Mouse (Mus musculus) embryonic facial prominence, embryonic 11.5 days (tissue): ENCODE measurements around the gene Tmem95. TPM values are rescaled to one million over a fixed set of nuclear protein-coding genes. Genes with fewer than 3 reads are reported as not detected.

Experiments
- ATAC-seq: fragments of 200-750 bp; cut with Nextera tagmentation; replicated peaks from 2 replicates; pipeline ENCODE4 v1.8.0; 2017; ENCODE audit warnings: low read depth; ENCODE audit not compliant: insufficient number of reproducible peaks, low FRiP score, low TSS enrichment
- DNase-seq: peaks from one replicate; pipeline ENCODE4 v3.0.0-alpha.2; 2015; ENCODE audit warnings: low spot score
- H3K27ac ChIP-seq: fragments of 300-500 bp; sonication (generic); replicated peaks from 2 replicates; pipeline ENCODE4 v1.5.1; 2014; ENCODE audit warnings: mild to moderate bottlenecking, low read depth, low read length, control low read depth
- H3K27me3 ChIP-seq: fragments of 300-500 bp; sonication (generic); 2 replicates; pipeline ENCODE4 v1.6.1; 2014; ENCODE audit warnings: mild to moderate bottlenecking, low read length, moderate library complexity, mixed read lengths; ENCODE audit not compliant: control insufficient read depth, insufficient read depth
- H3K36me3 ChIP-seq: fragments of 300-500 bp; sonication (generic); replicated peaks from 2 replicates; pipeline ENCODE4 v1.6.1; 2014; ENCODE audit warnings: low read depth, mild to moderate bottlenecking, low read length, moderate library complexity, mixed read lengths; ENCODE audit not compliant: control insufficient read depth, insufficient read depth
- H3K4me1 ChIP-seq: fragments of 300-500 bp; sonication (generic); 2 replicates; pipeline ENCODE4 v1.6.1; 2014; ENCODE audit warnings: low read length, mixed read lengths; ENCODE audit not compliant: control insufficient read depth, insufficient read depth
- H3K4me2 ChIP-seq: fragments of 300-500 bp; sonication (generic); 2 replicates; pipeline ENCODE4 v1.6.1; 2014; ENCODE audit warnings: low read depth, mild to moderate bottlenecking, control low read depth, low read length, moderate library complexity
- H3K4me3 ChIP-seq: fragments of 300-500 bp; sonication (generic); 2 replicates; pipeline ENCODE4 v1.5.1; 2014; ENCODE audit warnings: low read depth, low read length, control low read depth
- H3K9ac ChIP-seq: fragments of 300-500 bp; sonication (generic); replicated peaks from 2 replicates; pipeline ENCODE4 v1.6.1; 2014; ENCODE audit warnings: mild to moderate bottlenecking, control low read depth, low read length
- H3K9me3 ChIP-seq: fragments of 300-500 bp; sonication (generic); replicated peaks from 2 replicates; pipeline ENCODE4 v1.6.1; 2016; ENCODE audit warnings: mild to moderate bottlenecking, low read length, inconsistent platforms, mixed read lengths; ENCODE audit not compliant: control insufficient read depth
- WGBS: fragments of 180-500 bp; shearing (Covaris S2); extraction: QIAGEN DNeasy Blood & Tissue Kit; methylation state at CpG from one replicate; pipeline ENCODE4 v1.1.7; 2014; 5-methylcytosine and 5-hydroxymethylcytosine counted together
- polyA plus RNA-seq: library from polyadenylated mRNA; unstranded; fragments of >200 nt; fragmentation: Nextera tagmentation; extraction: Ambion mirVana; gene quantifications from 2 replicates; pipeline ENCODE4 v1.2.1, GENCODE M21; 2014

The Tmem95 gene
- polyA plus RNA-seq, 1 experiment from 2014 or later, result not detected

- Histone ChIP-seq H3K9ac (peak within 1 kb of the TSS; percentile 28), H3K27ac (no peak within 1 kb of the TSS)
Observed at GRCm38 (mm10) chr11:69858113-69858998, 19.5 kb downstream of the Tmem95 start, which contains the start of gene Tnk1. Gene Tnk1 (minus strand): TSS chr11:69858730.

GRCm38 (mm10) chr11:69855347-69855746 is 22.5 kb downstream of the Tmem95 start:
- ATAC-seq (peak; percentile 42; the same call in 1 of the 2 replicates), DNase-seq (peak; percentile 64)
- Histone ChIP-seq H3K4me3 (no peak overlapping the region; the same call in 1 of the 2 replicates), H3K27ac (no peak overlapping the region), H3K36me3 (no peaks in the 10 kb centered on the region; the same call in 1 of the 2 replicates), H3K4me1 (no peaks in the 10 kb centered on the region), H3K27me3 (peaks cover 13% of the 10 kb centered on the region), H3K9me3 (no peaks in the 10 kb centered on the region), H3K9ac (no peak overlapping the region), H3K4me2 (no peak overlapping the region)
- 18% methylated on average over 16 of the region's 16 CpGs for WGBS

More at GRCm38 (mm10) chr11:69858113-69858998, 19.5 kb downstream of the Tmem95 start, which contains the start of gene Tnk1:
- whole genome bisulfite sequencing, result 19% methylated on average over 30 of the region's 30 CpGs
- no peaks in the 10 kb centered on the region for H3K4me1 ChIP-seq
- H3K36me3 ChIP-seq, result no peaks in the 10 kb centered on the region
- DNase-seq (peak; percentile 35), ATAC-seq (no peak)
- peak within 1 kb of the TSS; percentile 30; the same call in 1 of the 2 replicates for H3K4me2 ChIP-seq
- no peaks in the 10 kb centered on the region for H3K9me3 ChIP-seq
- H3K4me3 ChIP-seq, result no peak within 1 kb of the TSS
- peaks cover 13% of the 10 kb centered on the region for H3K27me3 ChIP-seq

- no peak overlapping the region for H3K27ac ChIP-seq
Observed at GRCm38 (mm10) chr11:69854680-69855079, 23.1 kb downstream of the Tmem95 start.

GRCm38 (mm10) chr11:69853994-69854393 is 23.8 kb downstream of the Tmem95 start:
- DNase-seq (no peak), ATAC-seq (no peak)
- H3K4me3 ChIP-seq, result no peak overlapping the region
- no peak overlapping the region for H3K4me2 ChIP-seq
- H3K9ac ChIP-seq, result no peak overlapping the region
- H3K9me3 ChIP-seq, result no peaks in the 10 kb centered on the region
- peaks cover 2% of the 10 kb centered on the region for H3K36me3 ChIP-seq
- 85% methylated on average over 7 of the region's 7 CpGs for WGBS
- no peak overlapping the region for H3K27ac ChIP-seq
- H3K27me3 ChIP-seq, result peaks cover 11% of the 10 kb centered on the region
- H3K4me1 ChIP-seq, result no peaks in the 10 kb centered on the region

More at GRCm38 (mm10) chr11:69854680-69855079, 23.1 kb downstream of the Tmem95 start:
- H3K9me3 ChIP-seq, result no peaks in the 10 kb centered on the region
- WGBS, result 81% methylated on average over 10 of the region's 10 CpGs
- ATAC-seq (no peak), DNase-seq (no peak)
- peaks cover 13% of the 10 kb centered on the region for H3K27me3 ChIP-seq
- H3K4me3 ChIP-seq, result no peak overlapping the region
- H3K9ac ChIP-seq, result no peak overlapping the region
- H3K4me2 ChIP-seq, result no peak overlapping the region
- peaks cover 1% of the 10 kb centered on the region; the same call in 1 of the 2 replicates for H3K36me3 ChIP-seq
- no peaks in the 10 kb centered on the region for H3K4me1 ChIP-seq

GRCm38 (mm10) chr11:69850754-69851153 is 27.1 kb downstream of the Tmem95 start:
- 74% methylated on average over 8 of the region's 8 CpGs for WGBS
- H3K4me1 ChIP-seq, result peaks cover 6% of the 10 kb centered on the region
- ATAC-seq, result no peak
- no peak overlapping the region for H3K9ac ChIP-seq
- H3K9me3 ChIP-seq, result no peaks in the 10 kb centered on the region
- H3K4me3 ChIP-seq, result no peak overlapping the region
- H3K4me2 ChIP-seq, result no peak overlapping the region
- no peak for DNase-seq
- no peaks in the 10 kb centered on the region for H3K27me3 ChIP-seq
- no peak overlapping the region for H3K27ac ChIP-seq
- peaks cover 2% of the 10 kb centered on the region for H3K36me3 ChIP-seq

GRCm38 (mm10) chr11:69849884-69850283 is 27.9 kb downstream of the Tmem95 start:
- Histone ChIP-seq H3K4me1 (peaks cover 6% of the 10 kb centered on the region), H3K36me3 (peaks cover 2% of the 10 kb centered on the region), H3K4me2 (no peak overlapping the region), H3K27ac (no peak overlapping the region), H3K4me3 (no peak overlapping the region), H3K9ac (no peak overlapping the region), H3K9me3 (no peaks in the 10 kb centered on the region), H3K27me3 (no peaks in the 10 kb centered on the region)
- ATAC-seq (no peak), DNase-seq (no peak)
- 92% methylated on average over 15 of the region's 15 CpGs for WGBS

- H3K27ac ChIP-seq, result no peak overlapping the region
- no peaks in the 10 kb centered on the region for H3K9me3 ChIP-seq
- H3K9ac ChIP-seq, result no peak overlapping the region
- ATAC-seq (no peak), DNase-seq (no peak)
- H3K27me3 ChIP-seq, result no peaks in the 10 kb centered on the region
- WGBS, result 88% methylated on average over 9 of the region's 9 CpGs
- H3K36me3 ChIP-seq, result peaks cover 2% of the 10 kb centered on the region
- H3K4me1 ChIP-seq, result peaks cover 6% of the 10 kb centered on the region
- H3K4me3 ChIP-seq, result no peak overlapping the region
- no peak overlapping the region for H3K4me2 ChIP-seq
Observed at GRCm38 (mm10) chr11:69849128-69849527, 28.7 kb downstream of the Tmem95 start.

- ATAC-seq (no peak), DNase-seq (no peak)
- Histone ChIP-seq H3K36me3 (peaks cover 2% of the 10 kb centered on the region), H3K27ac (no peak overlapping the region), H3K9ac (no peak overlapping the region), H3K4me2 (no peak overlapping the region; the same call in 1 of the 2 replicates), H3K4me1 (peaks cover 6% of the 10 kb centered on the region), H3K4me3 (no peak overlapping the region), H3K27me3 (no peaks in the 10 kb centered on the region), H3K9me3 (no peaks in the 10 kb centered on the region)
- WGBS, result 95% methylated on average over 6 of the region's 6 CpGs
Observed at GRCm38 (mm10) chr11:69848021-69848420, 29.8 kb downstream of the Tmem95 start.
